Comparison of ENCODE assay signal across 14 mouse cellular contexts in the genomic region with DNA sequence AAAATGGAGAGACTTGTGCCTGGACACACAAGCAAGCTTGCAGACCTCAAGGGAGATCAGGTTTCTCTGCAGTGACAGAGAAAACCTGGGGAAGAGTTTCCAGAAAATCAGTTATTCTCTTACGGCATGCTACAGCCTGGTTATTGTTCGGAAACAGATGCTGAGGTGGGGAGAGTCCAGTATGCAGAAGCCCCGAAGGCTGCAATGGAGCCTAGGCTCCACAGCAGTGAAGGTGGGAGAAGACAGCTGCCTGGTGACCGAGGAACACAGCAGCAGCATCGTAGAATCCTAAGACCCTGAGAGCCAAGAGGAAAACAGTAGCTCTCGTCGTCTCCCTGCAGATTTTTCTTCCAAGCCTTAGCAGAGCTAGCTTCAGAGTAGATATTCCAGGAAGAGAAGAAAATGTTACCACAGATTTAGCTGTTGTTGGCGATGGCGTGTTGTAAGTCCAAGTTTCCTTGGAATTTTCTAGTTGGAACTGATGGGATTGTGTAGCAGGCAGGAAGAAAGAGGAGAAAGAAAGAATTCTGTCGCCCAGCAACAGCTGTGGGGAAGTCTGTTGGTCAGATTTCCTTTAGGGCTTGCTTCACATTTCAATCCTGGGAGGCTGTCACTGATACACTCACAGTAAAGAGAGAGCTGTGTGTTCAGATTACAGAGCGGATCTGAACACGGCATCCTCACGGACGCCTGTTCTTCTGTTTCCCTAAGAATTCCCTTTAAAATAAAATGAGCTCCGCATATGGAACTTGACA. TPM values are rescaled to one million over a fixed set of nuclear protein-coding genes. Genes with fewer than 3 reads are reported as not detected.
DNase-seq lines count a peak whose midpoint lies in the region; ATAC-seq and TF ChIP-seq lines count a peak whose summit lies in the region.
"Had no signal": no experiment of that assay in that cellular context is flagged by ENCODE, and none has a peak within 500 bp of the region (broad histone marks: within the 10 kb centered on the region; RNA-seq: fewer than 3 reads in every experiment).

No protein-coding gene starts in this region.

- H3K36me3 ChIP-seq in heart, embryonic 16.5 days (ENCODE audit: control insufficient read depth, insufficient read depth): no peaks in the 10 kb centered on the region
- H3K36me3 ChIP-seq in midbrain, embryonic 10.5 days: no peaks in the 10 kb centered on the region
- no peaks in the 10 kb centered on the region for H3K36me3 ChIP-seq in midbrain, embryonic 11.5 days (ENCODE audit: control insufficient read depth, insufficient read depth, low read length)
- no peaks in the 10 kb centered on the region for H3K36me3 ChIP-seq in hindbrain, postnatal 0 days (ENCODE audit: insufficient read depth, low read length)
- no peaks in the 10 kb centered on the region for H3K36me3 ChIP-seq in stomach, embryonic 14.5 days (ENCODE audit: control insufficient read depth, insufficient read depth, low read length)

- no peak overlapping the region for H3K9ac ChIP-seq in heart, embryonic 16.5 days (ENCODE audit: low read length)
- H3K9ac ChIP-seq in midbrain, embryonic 11.5 days (ENCODE audit: low read length): no peak overlapping the region
- H3K9ac ChIP-seq in hindbrain, postnatal 0 days (replicated peaks; ENCODE audit: low read length): no peak overlapping the region
- no peak overlapping the region for H3K9ac ChIP-seq in stomach, embryonic 14.5 days (replicated peaks; ENCODE audit: low read depth, low read length)

- intact Hi-C loops in heart, postnatal 25 days (cut with DNase I): no loop called here

- TF ChIP-seq CTCF in hindbrain, postnatal 0 days (IDR thresholded peaks at IDR 0.05; ENCODE audit: low read depth): no peak

- H3K4me2 ChIP-seq in heart, embryonic 16.5 days (ENCODE audit: low read depth, low read length): no peak overlapping the region
- H3K4me2 ChIP-seq in midbrain, embryonic 11.5 days: no peak overlapping the region
- H3K4me2 ChIP-seq in hindbrain, postnatal 0 days (ENCODE audit: low read depth, low read length): no peak overlapping the region
- no peak overlapping the region for H3K4me2 ChIP-seq in stomach, embryonic 14.5 days (replicated peaks; ENCODE audit: low read depth, low read length)

- peaks cover 3% of the 10 kb centered on the region; the same call in 1 of the 2 replicates for H3K4me1 ChIP-seq in heart, embryonic 16.5 days (ENCODE audit: control insufficient read depth, insufficient read depth, low read length)
- H3K4me1 ChIP-seq in midbrain, embryonic 10.5 days: peaks cover 9% of the 10 kb centered on the region
- no peaks in the 10 kb centered on the region for H3K4me1 ChIP-seq in midbrain, embryonic 11.5 days (ENCODE audit: control insufficient read depth, insufficient read depth, low read length)
- H3K4me1 ChIP-seq in hindbrain, postnatal 0 days (ENCODE audit: insufficient read depth, low read length): 0 out of 2 replicates have a peak, but pooled peaks cover 3% of the 10 kb centered on the region
- H3K4me1 ChIP-seq in stomach, embryonic 14.5 days (ENCODE audit: control insufficient read depth, insufficient read depth, low read length): peaks cover 18% of the 10 kb centered on the region

- no peak overlapping the region for H3K4me3 ChIP-seq in heart, embryonic 16.5 days (ENCODE audit: low read length)
- no peak overlapping the region for H3K4me3 ChIP-seq in midbrain, embryonic 10.5 days
- H3K4me3 ChIP-seq in midbrain, embryonic 11.5 days (ENCODE audit: low read depth, low read length): no peak overlapping the region
- no peak overlapping the region for H3K4me3 ChIP-seq in hindbrain, postnatal 0 days (ENCODE audit: low read length)
- no peak overlapping the region for H3K4me3 ChIP-seq in stomach, embryonic 14.5 days (ENCODE audit: low read depth, low read length)
- H3K4me3 ChIP-seq: left cerebral cortex, adult 2 months had no signal

- no peaks in the 10 kb centered on the region for H3K27me3 ChIP-seq in heart, embryonic 16.5 days (ENCODE audit: control insufficient read depth, insufficient read depth, low read length)
- H3K27me3 ChIP-seq in midbrain, embryonic 10.5 days (ENCODE audit: low read depth, poor library complexity, severe bottlenecking): no peaks in the 10 kb centered on the region
- no peaks in the 10 kb centered on the region for H3K27me3 ChIP-seq in midbrain, embryonic 11.5 days (ENCODE audit: control insufficient read depth, insufficient read depth, low read length)
- no peaks in the 10 kb centered on the region for H3K27me3 ChIP-seq in hindbrain, postnatal 0 days (ENCODE audit: insufficient read depth, low read length)
- no peaks in the 10 kb centered on the region for H3K27me3 ChIP-seq in stomach, embryonic 14.5 days (ENCODE audit: control insufficient read depth, insufficient read depth, low read length)

- 67% methylated on average over 15 of the region's 15 CpGs for WGBS in heart, embryonic 16.5 days
- 82% methylated on average over 15 of the region's 15 CpGs for WGBS in midbrain, embryonic 10.5 days
- whole genome bisulfite sequencing in midbrain, embryonic 11.5 days: 75% methylated on average over 15 of the region's 15 CpGs
- 72% methylated on average over 15 of the region's 15 CpGs for WGBS in hindbrain, postnatal 0 days
- WGBS in stomach, embryonic 14.5 days: 67% methylated on average over 15 of the region's 15 CpGs

- DNase-seq in heart, postnatal 25 days (ENCODE audit: low spot score): no peak
- no peak for DNase-seq in midbrain, embryonic 10.5 days (ENCODE audit: low spot score)
- DNase-seq in midbrain, embryonic 11.5 days (ENCODE audit: low spot score, missing footprints): no peak
- DNase-seq in hindbrain, postnatal 0 days (ENCODE audit: low spot score): no peak
- no peak for DNase-seq in retina, embryonic 14.5 days (ENCODE audit: low spot score)
- DNase-seq in adrenal gland, adult 2 months: no peak
- DNase-seq: adrenal gland, postnatal 10 days; cerebellum, adult 11 months; kidney, postnatal 25 days; spleen, adult 18-20 months had no signal

- no peaks in the 10 kb centered on the region for H3K9me3 ChIP-seq in heart, embryonic 16.5 days (replicated peaks; ENCODE audit: control insufficient read depth, low read length)
- H3K9me3 ChIP-seq in midbrain, embryonic 10.5 days (replicated peaks): no peaks in the 10 kb centered on the region
- H3K9me3 ChIP-seq in midbrain, embryonic 11.5 days (ENCODE audit: control insufficient read depth, low read length): no peaks in the 10 kb centered on the region
- no peaks in the 10 kb centered on the region for H3K9me3 ChIP-seq in hindbrain, postnatal 0 days (ENCODE audit: low read length)
- no peaks in the 10 kb centered on the region for H3K9me3 ChIP-seq in stomach, embryonic 14.5 days (ENCODE audit: control insufficient read depth, low read depth, low read length)

- H3K27ac ChIP-seq in heart, embryonic 16.5 days (ENCODE audit: low read length): peak overlapping the region; percentile 57
- H3K27ac ChIP-seq in midbrain, embryonic 10.5 days (replicated peaks): peak overlapping the region; percentile 46; the same call in 1 of the 2 replicates
- no peak overlapping the region for H3K27ac ChIP-seq in midbrain, embryonic 11.5 days (ENCODE audit: low read depth, low read length)
- H3K27ac ChIP-seq in hindbrain, postnatal 0 days: 0 out of 2 replicates have a peak overlapping the region, but pooled peaks have one; percentile 26
- H3K27ac ChIP-seq in stomach, embryonic 14.5 days (ENCODE audit: low read length): peak overlapping the region; percentile 53
- H3K27ac ChIP-seq: left cerebral cortex, adult 2 months had no signal

- no peak for ATAC-seq in heart, embryonic 16.5 days (replicated peaks; ENCODE audit: extremely low read depth, insufficient read depth, low FRiP score)
- no peak for ATAC-seq in midbrain, embryonic 11.5 days (ENCODE audit: low FRiP score)
- ATAC-seq in hindbrain, postnatal 0 days: no peak
- no peak for ATAC-seq in stomach, embryonic 14.5 days (ENCODE audit: insufficient number of reproducible peaks, insufficient read depth, low FRiP score, low read depth)
- ATAC-seq: forebrain, embryonic 14.5 days had no signal

RNA-seq across cellular contexts. Expression of a gene that starts 48.4 kb away (rescaled TPM):
- polyA plus RNA-seq in heart, embryonic 16.5 days (2015; fragmentation: Nextera tagmentation; extraction: Ambion mirVana): 11.4 and 11.5 TPM in 2 replicates
- 10 to 100 TPM; 75.9 to 80.6 TPM for total RNA-seq in heart, postnatal 25 days (2021)
- 3.3 and 4.8 TPM in 2 replicates for polyA plus RNA-seq in midbrain, embryonic 10.5 days (2016; fragmentation: Nextera tagmentation; extraction: Ambion mirVana)
- 4.8 and 5.2 TPM in 2 replicates for polyA plus RNA-seq in midbrain, embryonic 11.5 days (2014; fragmentation: Nextera tagmentation; extraction: Ambion mirVana)
- 0.79 and 1.2 TPM in 2 replicates for total RNA-seq in hindbrain, postnatal 0 days (2014; rRNA removed)
- 0.77 and 1.2 TPM in 2 replicates for polyA plus RNA-seq in hindbrain, postnatal 0 days (2015; fragmentation: Nextera tagmentation; extraction: Ambion mirVana)
- 39.9 and 43.6 TPM in 2 replicates for polyA plus RNA-seq in stomach, embryonic 14.5 days (2014; fragmentation: Nextera tagmentation; extraction: Ambion mirVana)
- total RNA-seq in adrenal gland, adult 2 months (2021): 10 to 100 TPM in 1 of 2 experiments, 1 to 10 TPM in 1; 5.4 to 20.1 TPM
- 3.4 and 4.7 TPM in 2 replicates for polyA plus RNA-seq in adrenal gland, adult 2 months (2012; rRNA removed)
